Mouse (Mus musculus) kidney, adult 9 months (tissue): ENCODE data around the gene Gm21905.

ENCODE experiments used
- DNase-seq: peaks from one replicate; pipeline ENCODE4 v3.0.0; 2022

Gene Gm21905

GRCm38 (mm10) chr5:67946321-67946720 lies at the start of gene Gm21905:
Gene Gm21905, minus strand, starts transcription at chr5:67946421.
- DNase-seq: no peak

GRCm38 (mm10) chr5:67990426-67990825 lies 44.2 kb upstream of the Gm21905 start:
- DNase-seq: no peak

- no peak for DNase-seq
Observed at GRCm38 (mm10) chr5:67981946-67982526, 35.8 kb upstream of the Gm21905 start.

- no peak for DNase-seq
Observed at GRCm38 (mm10) chr5:67969536-67969935, 23.3 kb upstream of the Gm21905 start.

DNA sequence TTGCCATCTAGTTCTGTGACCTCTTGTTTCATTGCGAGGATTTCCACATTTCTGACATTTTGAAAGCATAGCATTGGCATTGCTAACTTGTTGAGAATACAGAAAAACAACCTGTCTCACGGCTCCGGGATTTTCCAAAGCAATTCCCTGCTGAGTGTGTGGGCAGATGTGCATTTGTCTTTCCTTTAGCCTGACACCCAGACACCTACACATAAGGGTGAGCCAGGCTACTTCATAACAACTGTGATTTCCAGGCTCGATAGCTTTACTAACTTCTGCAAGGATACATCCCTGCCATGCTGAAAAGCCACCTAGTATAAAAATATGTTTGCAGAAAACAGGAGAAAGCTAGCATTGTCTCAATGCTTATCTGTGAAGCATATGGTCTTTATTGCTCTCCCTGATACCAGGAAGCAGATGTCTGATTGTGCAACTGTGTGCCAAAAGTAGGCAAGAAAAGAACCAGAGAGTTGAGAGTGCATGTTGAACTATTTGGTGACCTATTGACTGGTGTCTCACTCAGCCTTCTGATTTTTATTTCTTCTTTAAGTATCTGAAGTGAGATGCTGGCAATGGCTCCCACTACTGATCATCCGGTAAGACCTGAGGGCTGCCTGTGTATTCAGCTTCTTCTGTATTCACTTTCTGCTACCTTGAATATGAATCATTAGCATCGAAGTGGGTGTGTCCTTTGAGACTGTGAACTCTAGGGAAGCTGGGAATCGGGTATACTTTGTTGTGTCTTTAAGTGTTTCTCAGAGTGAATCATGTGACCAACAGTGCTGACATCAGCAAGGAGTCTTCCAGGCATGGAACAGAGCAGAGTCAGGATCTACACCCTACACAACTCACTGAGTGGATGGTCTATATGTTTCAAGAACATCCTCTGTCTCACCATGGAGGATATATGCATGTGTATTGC lies 15.7 kb upstream of the Gm21905 start:
- no peak for DNase-seq

GRCm38 (mm10) chr5:67955486-67955885 lies 9.3 kb upstream of the Gm21905 start:
- no peak for DNase-seq

GRCm38 (mm10) chr5:67954097-67954496 lies 7.9 kb upstream of the Gm21905 start:
- DNase-seq: no peak

GRCm38 (mm10) chr5:67948074-67948473 lies 1.9 kb upstream of the Gm21905 start:
- no peak for DNase-seq

GRCm38 (mm10) chr5:67947006-67947405 lies 785 bp upstream of the Gm21905 start:
- DNase-seq: peak; percentile 29

DNA sequence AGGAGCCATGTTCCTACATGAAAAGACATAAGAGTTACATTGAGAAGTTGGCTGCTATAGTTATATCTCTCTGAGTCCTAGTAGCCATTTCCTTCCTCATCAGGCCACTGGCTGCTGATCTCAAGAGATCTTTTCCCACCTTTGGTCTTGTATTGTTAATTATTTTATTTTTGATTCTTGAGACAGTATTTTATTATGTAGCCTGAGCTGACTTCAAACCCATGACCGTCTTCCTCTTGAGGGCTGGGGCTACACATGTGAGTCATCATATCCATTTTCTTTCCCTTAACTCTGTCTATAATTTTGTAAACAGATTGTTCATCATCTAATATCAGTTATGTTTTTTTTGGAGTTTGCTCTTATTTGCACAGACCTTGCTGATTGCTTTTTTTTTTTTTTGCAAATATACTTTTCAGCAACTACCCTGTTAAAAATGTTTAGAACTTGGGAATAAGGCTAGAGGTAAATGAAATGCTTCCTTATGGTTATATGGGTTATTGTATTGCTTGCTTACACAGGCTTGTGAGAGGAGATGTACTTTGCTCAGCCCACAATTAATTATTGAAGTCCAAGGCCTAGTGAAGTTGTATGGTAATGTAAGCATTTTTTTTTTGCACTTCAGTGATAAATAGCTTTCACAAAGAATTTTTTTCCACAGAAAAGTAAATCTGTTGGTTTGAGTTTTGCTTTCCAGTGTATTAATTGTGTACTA lies 2.0 kb downstream of the Gm21905 start:
- no peak for DNase-seq

DNA sequence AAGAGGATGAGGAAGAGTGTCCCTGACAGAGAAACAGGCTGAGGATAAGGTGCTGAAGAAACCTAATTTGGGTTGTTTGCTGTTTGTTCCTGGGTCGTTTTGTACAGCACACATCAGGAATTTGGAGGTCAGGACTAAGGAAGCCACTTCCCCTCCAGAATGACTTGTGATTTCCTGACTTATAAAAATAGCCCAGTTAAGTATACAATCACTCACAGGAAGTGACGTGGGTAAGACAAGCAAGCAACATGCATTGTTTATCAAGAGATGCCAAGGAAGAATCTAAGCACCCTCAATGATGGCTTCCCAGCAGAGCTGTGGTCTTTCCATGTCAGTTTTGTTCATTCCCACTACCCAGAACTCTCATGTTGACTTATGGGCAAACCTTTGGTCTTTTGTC lies 3.0 kb downstream of the Gm21905 start:
- peak; percentile 34 for DNase-seq

- no peak for DNase-seq
Observed at GRCm38 (mm10) chr5:67941369-67941768, 4.9 kb downstream of the Gm21905 start, which contains the start of gene Gm5108. Gene Gm5108, plus strand, starts transcription at chr5:67941669.

DNA sequence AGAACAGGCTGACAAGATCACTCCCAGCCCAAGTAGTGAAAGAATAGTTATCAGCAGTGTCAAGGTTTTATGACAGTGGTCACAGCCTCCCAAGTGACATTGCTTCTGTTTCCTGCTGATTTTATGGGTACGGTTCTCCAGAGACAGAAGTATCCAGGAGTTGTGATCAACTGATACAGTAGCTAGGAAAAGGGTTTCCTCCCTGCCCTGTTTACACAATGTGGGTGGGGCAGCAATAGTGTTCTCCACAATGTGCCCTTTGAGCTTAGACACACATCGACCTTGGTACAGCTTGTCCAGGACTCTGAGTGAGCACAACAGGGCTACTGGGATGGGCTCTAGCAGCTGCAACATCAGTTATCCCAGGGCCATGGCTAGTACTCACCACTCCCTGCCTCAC lies 14.6 kb downstream of the Gm21905 start:
- no peak for DNase-seq

GRCm38 (mm10) chr5:67930584-67930983 lies 15.6 kb downstream of the Gm21905 start:
- DNase-seq: no peak

DNA sequence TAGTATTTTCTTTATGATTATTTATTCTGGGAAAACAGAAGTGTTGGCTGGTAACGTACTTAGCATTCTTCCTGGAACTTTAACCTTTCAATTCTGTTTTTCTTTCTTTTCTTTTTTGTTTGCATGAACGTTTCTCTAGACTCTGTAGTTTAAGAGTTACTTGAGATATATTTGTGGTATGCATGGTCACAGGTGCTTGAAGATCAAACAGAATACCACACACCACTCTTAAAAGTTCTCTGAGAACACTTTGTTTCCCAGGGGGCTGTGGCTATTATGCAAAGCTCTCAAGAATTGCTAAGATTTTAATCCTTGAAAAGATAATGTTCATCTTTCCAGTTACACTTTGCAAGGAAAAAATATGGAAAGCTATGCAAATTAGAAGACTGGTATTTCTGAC lies 41.7 kb downstream of the Gm21905 start:
- DNase-seq: no peak

- DNase-seq: no peak
Observed at GRCm38 (mm10) chr5:67898921-67899320, 47.3 kb downstream of the Gm21905 start.

- DNase-seq: no peak
Observed at GRCm38 (mm10) chr5:67884422-67885210, 61.6 kb downstream of the Gm21905 start.

DNA sequence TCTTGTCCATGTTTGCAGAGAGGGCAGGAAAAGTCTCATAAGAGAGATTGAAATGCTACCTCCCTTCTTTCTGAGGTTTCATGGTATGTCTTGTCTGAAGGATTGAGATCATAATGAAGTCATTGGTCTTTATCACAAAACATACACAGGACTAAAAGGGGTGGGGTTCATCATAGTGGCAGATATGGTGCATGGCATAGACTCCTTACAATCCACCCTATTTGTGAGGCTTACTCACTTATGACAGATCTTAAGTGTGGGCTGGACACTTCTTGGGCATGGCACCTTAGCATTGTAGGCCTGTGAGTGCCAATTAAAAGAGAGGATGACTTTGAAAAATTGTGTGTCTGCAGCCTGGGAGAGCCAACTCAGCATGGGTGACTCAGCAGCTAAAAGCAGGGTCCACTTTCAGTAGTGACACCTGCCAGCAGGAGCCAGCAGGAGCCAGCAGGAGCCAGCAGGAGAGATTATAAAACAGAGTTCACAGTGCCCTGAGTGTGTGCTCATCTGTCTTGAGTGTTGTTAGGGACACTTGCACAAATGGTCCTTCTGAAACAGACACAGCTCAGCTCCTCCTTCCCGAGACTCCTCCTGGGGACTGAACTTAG lies 62.6 kb downstream of the Gm21905 start:
- DNase-seq: no peak
